Mouse (Mus musculus): ENCODE results near the gene Axl.

DNA sequence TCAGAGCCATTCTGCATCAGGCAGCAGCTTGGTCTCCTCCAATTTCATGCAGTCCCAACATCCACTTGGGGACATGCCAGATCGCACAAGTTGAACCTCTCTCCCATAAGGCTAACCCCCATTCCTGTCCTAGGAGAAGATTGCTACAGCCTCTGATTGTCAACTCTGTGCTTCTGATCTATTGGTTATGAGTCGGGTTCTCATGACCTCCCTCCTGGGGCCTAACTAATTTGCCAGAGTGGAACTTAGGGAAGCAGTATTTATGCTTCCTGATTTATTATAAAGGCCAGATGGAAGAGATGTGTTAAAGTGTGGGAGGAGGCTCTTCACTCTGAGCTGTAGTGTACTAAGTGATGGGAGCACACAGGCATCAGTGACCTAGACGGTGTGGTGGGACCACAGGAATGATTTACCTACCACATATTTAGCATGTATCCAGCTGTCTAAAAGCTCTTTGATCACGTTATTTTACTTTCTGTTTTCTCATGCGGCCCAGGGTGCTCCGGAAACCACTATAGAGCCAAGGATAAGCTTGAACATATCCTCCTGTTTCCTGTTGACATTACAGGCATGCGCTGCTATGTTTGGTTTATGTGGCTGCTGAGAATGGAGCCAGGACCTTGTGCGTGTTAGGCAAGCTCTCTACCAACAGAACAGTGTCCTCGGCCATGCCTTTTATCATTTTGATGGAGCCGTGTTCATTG, 46.8 kb upstream of the Axl start:
- TF ChIP-seq POLR2A (IDR thresholded peaks at IDR 0.05; ENCODE audit: low read depth, low read length) (no peak), CTCF (conservative IDR thresholded peaks at IDR 0.05; ENCODE audit: insufficient read depth, insufficient read length, low read depth, low read length) (no peak)

All from kidney, adult 2 months (tissue).